Mouse (Mus musculus): Measurements from ENCODE around the gene Ankle2.

GRCm38 (mm10) chr5:110225056-110225455 is 5.7 kb upstream of the Ankle2 start:
- no peak for TF ChIP-seq CTCF (IDR thresholded peaks at IDR 0.05; ENCODE audit: extremely low read depth, insufficient read depth, low read length)
- TF ChIP-seq POLR2A (IDR thresholded peaks at IDR 0.05; ENCODE audit: extremely low read depth, insufficient read depth, low read length): no peak
